Mouse (Mus musculus) adrenal gland, postnatal 36 days (tissue): ENCODE data around the gene Vrk1. TPM values are rescaled to one million over a fixed set of nuclear protein-coding genes. Genes with fewer than 3 reads are reported as not detected.

ENCODE experiments used
- DNase-seq, 2 experiments: peaks; one replicate each; pipeline ENCODE4 v3.0.0; 2021; ENCODE audit warnings: mixed read lengths in 1 of 2
- long read RNA-seq, 2 experiments: library from polyadenylated mRNA; stranded (forward); transcript quantifications; one replicate each; pipeline ENCODE4 v2.0.0; 2021; ENCODE audit warnings: borderline sequencing depth in 2 of 2
- total RNA-seq, 2 experiments: library from RNA; stranded (reverse); gene quantifications; 2 replicates each; pipeline ENCODE4 v1.2.3; 2021

Gene Vrk1
- 10 to 100 TPM; 16.1 to 21.6 TPM for total RNA-seq
- long read RNA-seq, experiment 1, transcript Vrk1-202 (13 exons, 1,509 nt) = major isoform, 11 of 17 reads
- long read RNA-seq, experiment 1, partial matches to known transcripts = 1 of 17 reads
- long read RNA-seq, experiment 1, other reads (novel, unspliced or antisense) = 3 of 17 reads
- long read RNA-seq, experiment 2, partial matches to known transcripts = 0 of 7 reads
- long read RNA-seq, experiment 2, other reads (novel, unspliced or antisense) = 2 of 7 reads

GRCm38 (mm10) chr12:106010065-106010915 is at the start of gene Vrk1:
TSS of gene Vrk1 (plus strand) at chr12:106010228.
- peak; percentile 96 to 97 for DNase-seq

GRCm38 (mm10) chr12:105960592-105961330 is 49.3 kb upstream of the Vrk1 start:
- no peak for DNase-seq

DNA sequence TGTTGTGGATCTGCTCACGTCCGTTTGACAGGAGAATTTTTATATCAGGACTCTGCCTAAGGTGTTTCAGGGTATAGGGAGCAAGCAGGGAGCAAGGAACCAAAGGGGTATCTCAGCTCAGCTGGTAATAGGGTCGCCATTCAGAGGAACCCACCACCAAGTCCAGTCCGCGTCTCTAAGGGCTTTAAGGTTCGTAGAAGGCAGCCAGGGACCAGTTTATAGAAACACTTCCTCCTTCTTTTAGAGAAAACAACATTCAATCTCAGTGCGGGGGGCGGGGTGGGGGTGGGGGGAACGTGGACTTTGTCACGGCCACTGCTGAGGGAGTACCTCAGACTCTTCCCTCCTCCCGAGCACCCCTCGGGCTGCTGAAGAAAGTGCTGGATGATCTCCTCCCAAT is 48.4 kb upstream of the Vrk1 start:
- DNase-seq = no peak

DNA sequence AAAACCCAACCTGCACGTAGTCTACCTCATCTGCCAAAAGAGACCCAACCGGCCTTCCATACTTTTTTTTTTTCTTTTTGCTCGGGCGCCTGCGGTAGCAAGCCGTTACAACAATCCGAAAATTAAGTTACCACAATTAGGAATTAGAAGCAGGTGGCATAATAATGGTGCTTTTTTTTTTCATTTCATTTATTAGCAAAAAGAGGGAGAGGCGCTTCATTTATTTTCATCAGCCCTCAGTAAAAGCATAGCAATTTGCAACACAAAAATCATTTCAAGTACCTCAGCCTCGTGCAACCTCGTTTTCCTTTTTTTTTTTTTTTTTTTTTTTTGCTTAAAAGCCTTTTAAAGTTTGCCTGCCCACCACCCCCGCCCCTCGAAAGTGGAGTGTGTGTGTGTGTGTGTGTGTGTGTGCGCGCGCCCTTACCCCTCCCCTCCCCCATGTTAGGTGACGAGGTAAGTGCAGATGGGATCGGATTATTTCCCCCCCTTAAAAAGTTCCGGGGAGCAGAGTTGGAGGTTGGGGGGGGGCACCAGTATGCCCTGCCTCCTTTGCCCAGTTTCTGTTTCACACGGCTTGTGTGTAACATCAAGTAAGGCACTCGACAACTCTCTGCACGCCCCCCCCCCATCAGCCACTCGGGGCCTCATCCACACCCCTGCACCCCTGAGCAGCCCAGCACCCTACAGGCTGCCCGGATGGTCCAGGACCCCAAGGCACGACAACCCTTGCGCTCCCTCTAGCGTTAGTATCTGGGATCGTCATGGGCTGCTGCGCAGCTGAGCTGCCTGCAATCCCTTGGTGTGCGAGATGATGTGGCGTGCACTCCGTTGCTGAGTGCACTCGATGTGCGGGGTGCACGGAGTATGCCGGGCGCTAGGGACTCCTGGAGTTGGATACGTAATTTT is 47.7 kb upstream of the Vrk1 start:
- DNase-seq = peak; percentile 94

DNA sequence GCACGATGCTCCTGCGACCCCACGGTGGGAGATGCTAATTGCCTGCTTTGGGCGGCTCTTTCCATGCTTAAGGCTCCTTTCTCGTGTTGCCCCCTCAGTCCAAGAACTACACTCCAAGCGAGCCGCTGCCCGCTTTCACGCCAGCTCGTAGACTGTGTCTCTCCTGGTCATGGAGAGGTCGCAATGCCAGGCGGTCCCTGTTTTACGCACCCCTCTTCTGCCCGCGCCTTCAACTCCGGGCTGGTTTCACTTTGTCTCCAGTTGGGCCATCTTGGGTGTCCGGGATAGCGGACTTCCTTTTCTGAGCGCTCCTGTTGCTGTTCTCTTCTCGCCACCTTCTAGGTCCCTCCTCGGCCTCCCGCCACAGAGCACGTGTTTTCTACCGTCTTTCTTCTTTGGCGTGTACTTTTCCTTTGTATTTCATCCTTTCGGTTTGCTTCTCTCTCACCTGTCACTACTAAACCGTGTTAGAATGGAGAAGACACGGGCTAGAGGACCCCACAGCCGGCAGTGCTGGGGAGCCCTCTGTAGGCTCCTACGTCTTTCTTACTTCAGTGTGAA is 46.9 kb upstream of the Vrk1 start:
- peak; percentile 24 to 39 for DNase-seq

GRCm38 (mm10) chr12:105966887-105967637 is 43.0 kb upstream of the Vrk1 start:
- no peak for DNase-seq

DNA sequence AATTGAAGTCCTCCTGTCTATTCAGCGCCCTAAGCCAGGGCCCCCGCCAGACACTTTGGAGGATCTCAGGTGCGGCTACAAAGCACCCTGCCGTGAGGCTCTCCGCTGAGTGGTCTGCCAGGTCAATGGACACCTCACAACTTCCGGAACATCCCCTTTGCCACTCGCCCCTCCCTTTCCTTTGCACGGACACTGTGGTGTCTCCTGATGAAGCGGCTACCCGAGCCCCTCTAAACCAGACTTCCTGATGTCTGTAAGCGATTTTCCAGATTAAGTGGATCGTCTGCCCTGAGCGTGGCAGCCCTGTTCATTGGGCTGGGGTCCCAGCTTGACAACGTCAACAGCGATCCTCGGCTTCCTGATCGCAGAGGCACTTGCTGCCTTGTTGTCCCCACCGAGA is 42.2 kb upstream of the Vrk1 start:
- DNase-seq = no peak

DNA sequence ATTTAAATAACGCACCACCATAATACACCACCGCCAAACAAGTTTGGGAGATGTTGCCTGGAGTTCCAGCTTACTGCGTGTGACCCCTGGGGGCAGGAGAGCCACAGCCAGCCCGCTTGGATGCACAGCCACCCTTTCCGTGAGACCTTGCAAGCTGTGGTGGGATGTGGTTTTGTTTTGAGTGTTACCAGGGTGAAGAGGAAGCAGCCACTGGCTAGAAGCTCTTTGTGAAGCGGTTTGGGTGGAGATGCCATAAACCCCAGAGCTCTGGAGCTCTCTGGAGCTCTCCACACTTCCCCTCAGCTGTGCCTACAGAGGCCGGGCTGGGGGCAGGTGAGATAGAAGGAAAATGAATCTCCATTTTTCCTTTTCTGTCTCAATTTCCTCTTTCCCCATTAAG is 38.8 kb upstream of the Vrk1 start:
- no peak for DNase-seq

DNA sequence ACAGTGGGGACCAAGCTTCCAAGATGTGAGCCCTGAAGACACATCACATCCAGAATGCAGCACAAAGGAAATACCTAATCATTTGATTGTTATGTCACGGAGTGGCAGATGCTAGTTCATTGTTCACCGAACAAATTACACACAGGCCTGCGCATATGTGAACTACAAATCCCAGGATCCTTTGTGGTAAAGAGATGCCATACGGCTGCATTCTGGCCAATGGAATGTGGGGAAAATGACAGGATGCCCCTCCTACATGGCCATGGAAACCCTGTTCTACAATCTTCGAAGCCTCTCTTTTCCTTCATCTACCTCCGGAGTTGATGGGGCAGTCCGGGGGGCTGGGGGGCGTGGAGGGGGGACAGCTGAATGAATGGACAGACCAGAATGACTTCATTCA is 37.4 kb upstream of the Vrk1 start:
- no peak for DNase-seq

- DNase-seq = no peak
Measured at GRCm38 (mm10) chr12:105973691-105974090, 36.3 kb upstream of the Vrk1 start.

DNA sequence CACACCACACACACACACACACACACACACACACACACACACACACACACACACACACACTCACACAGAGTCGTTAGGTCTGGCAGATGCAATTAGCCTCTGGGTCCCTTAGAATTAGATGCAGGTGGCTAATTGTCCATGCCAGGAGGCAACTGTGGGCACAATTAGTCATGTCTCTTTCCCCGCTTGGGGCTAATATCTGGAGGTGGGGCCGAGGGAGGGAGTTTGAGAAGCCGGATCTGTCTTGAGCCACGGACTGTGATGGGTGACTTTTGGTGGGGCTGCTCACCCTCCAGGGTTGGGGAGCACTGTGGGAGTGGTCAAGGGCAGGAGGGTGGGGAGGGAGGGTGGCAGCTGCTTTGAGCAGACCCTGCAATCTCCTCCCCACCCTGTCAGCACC is 35.9 kb upstream of the Vrk1 start:
- DNase-seq = no peak

GRCm38 (mm10) chr12:105981121-105981973 is 28.7 kb upstream of the Vrk1 start:
- DNase-seq = peak; percentile 68 to 71

- DNase-seq = no peak
Measured at GRCm38 (mm10) chr12:105981974-105982305, 28.1 kb upstream of the Vrk1 start.

DNA sequence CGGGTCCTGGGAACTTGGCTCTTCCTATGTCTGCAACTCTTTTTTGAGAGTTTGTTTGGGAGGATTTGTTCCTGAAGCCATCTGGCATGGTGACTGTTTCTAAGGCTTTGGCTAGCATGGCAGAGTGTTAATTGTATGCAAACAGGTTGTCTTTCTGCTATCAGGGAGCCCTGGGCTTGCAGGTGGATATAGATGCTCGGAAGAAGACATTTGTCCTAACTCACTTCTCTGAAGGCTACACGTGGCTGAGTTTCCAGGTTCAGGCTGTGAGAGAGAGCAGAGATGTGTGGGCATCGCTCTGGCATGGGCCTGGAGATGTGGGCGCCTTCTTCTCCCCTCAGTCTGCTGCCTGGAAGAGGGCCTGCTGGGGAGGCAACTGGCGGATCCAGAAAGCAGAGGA is 27.4 kb upstream of the Vrk1 start:
- no peak for DNase-seq

GRCm38 (mm10) chr12:105983499-105983898 is 26.5 kb upstream of the Vrk1 start:
- no peak for DNase-seq

DNA sequence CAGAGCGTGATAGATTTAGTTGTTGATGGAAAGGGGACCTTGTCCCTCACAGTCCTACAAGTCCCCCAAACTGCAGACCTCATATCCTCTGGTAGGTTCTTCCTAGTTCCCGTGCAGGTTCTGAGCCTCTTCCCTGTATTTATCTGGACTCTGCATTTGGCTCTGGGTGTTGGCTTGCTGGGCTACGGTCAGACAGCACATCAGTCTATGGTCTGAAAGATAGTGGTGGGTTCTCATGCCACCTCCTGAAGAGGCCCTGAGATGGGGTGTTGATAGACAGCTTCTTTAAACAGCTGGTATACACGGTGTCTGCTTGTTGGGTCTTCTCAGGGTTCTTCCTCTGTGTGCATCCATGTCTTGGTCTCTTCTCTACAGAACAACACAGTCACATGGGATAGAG is 21.6 kb upstream of the Vrk1 start:
- DNase-seq = no peak

GRCm38 (mm10) chr12:105992756-105993155 is 17.3 kb upstream of the Vrk1 start:
- peak; percentile 25 to 40 for DNase-seq

DNA sequence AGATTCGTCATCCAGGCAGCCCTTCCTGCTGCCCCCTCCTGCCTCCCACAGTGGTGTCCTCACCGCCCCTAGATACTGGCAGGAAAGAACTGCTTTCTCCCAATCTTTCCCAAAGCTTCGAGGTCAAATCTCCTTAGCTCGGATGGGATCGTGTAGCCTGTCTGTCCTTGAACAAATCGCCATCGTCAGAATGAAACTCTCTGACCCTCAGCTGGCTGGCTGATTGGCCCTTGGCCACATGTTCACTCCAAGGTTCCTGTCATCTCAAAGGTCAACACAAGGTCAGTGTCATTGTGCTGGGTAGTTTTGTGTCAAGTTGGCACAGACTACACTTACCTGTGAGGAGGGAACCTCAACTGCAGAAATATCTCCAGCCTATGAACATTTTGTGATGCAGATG is 16.7 kb upstream of the Vrk1 start:
- peak; percentile 48 to 59 for DNase-seq

DNA sequence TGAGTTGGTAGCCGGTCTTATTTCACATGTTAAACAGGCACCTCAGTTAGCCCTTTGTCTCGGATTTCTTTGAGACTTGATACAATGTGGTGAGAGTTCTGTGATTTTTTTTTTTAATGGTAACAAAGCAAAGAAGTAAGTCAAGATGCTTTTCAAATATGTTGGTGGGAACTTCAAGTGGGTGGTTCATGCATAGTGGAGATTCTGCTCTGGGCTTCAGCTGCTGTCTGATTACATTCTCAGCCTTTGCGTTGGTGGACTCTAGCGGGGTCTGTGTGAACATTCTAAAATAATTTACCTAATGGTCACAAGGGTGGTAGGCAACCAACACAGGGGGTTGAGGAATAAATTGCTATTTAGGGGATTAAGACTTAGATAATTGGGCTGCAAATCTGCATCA is 14.1 kb upstream of the Vrk1 start:
- no peak for DNase-seq
